Mouse (Mus musculus) erythroid progenitor cell, adult 5-6 weeks (primary cell): ENCODE data around the gene Gfy. TPM values are rescaled to one million over a fixed set of nuclear protein-coding genes. Genes with fewer than 3 reads are reported as not detected.

ENCODE experiments used
- ATAC-seq: replicated peaks from 2 replicates; pipeline ENCODE4 v1.8.0; 2016; ENCODE audit warnings: moderate number of reproducible peaks, mild to moderate bottlenecking, moderate TSS enrichment, inconsistent platforms; ENCODE audit not compliant: poor library complexity, low FRiP score, severe bottlenecking
- total RNA-seq, 2 experiments: library from RNA; stranded (forward) in 1 of 2; stranded (reverse) in 1 of 2; fragments of 150-400 nt in 1 of 2; fragments of 186-747, 209-891 nt in 1 of 2; gene quantifications; 2 replicates each; pipeline versions ENCODE4 v1.2.3 to v1.2.4; 2015 to 2017; ENCODE audit warnings: low replicate concordance in 2 of 2

The Gfy gene
- total RNA-seq (2015; ENCODE audit: low replicate concordance), result not detected in 2 replicates
- not detected in 2 replicates for total RNA-seq (2017; ENCODE audit: low replicate concordance)

GRCm38 (mm10) chr7:45179469-45179868 lies at the start of gene Gfy:
Gene Gfy (minus strand): TSS chr7:45179569.
- ATAC-seq, result no peak

GRCm38 (mm10) chr7:45229046-45229445 lies 49.7 kb upstream of the Gfy start:
- no peak for ATAC-seq

GRCm38 (mm10) chr7:45228548-45228947 lies 49.2 kb upstream of the Gfy start:
- ATAC-seq, result no peak

GRCm38 (mm10) chr7:45226421-45226820 lies 47.1 kb upstream of the Gfy start:
- no peak for ATAC-seq

GRCm38 (mm10) chr7:45224826-45225225 lies 45.5 kb upstream of the Gfy start:
- no peak for ATAC-seq

- no peak for ATAC-seq
Observed at GRCm38 (mm10) chr7:45221680-45222079, 42.3 kb upstream of the Gfy start.

- ATAC-seq, result no peak
Observed at GRCm38 (mm10) chr7:45216442-45217183, 37.2 kb upstream of the Gfy start.

GRCm38 (mm10) chr7:45215673-45216441 lies 36.5 kb upstream of the Gfy start, which contains the start of gene Tead2:
Gene Tead2 (plus strand): TSS chr7:45215753.
- ATAC-seq, result no peak

- ATAC-seq, result no peak
Observed at GRCm38 (mm10) chr7:45213708-45214107, 34.3 kb upstream of the Gfy start.

GRCm38 (mm10) chr7:45212356-45212755 lies 33.0 kb upstream of the Gfy start:
- ATAC-seq, result no peak

- ATAC-seq, result peak; percentile 89
Observed at GRCm38 (mm10) chr7:45211851-45212251, 32.5 kb upstream of the Gfy start, which contains the start of gene Dkkl1. Gene Dkkl1 (minus strand): TSS chr7:45212147.

- ATAC-seq, result 0 out of 2 replicates have a peak, but pooled peaks have one; percentile 3
Observed at GRCm38 (mm10) chr7:45211070-45211469, 31.7 kb upstream of the Gfy start.

GRCm38 (mm10) chr7:45208260-45208659 lies 28.9 kb upstream of the Gfy start:
- no peak for ATAC-seq

GRCm38 (mm10) chr7:45204380-45205143 lies 25.2 kb upstream of the Gfy start, which contains the start of gene Ccdc155:
Gene Ccdc155 (minus strand): TSS chr7:45204892.
- ATAC-seq, result peak; percentile 88

GRCm38 (mm10) chr7:45202654-45203053 lies 23.3 kb upstream of the Gfy start:
- no peak for ATAC-seq

GRCm38 (mm10) chr7:45198961-45199360 lies 19.6 kb upstream of the Gfy start:
- ATAC-seq, result no peak

GRCm38 (mm10) chr7:45198435-45198834 lies 19.1 kb upstream of the Gfy start:
- ATAC-seq, result no peak

- ATAC-seq, result no peak
Observed at GRCm38 (mm10) chr7:45196994-45197393, 17.6 kb upstream of the Gfy start.

GRCm38 (mm10) chr7:45196176-45196535 lies 16.8 kb upstream of the Gfy start:
- ATAC-seq, result no peak
